Comparison of ENCODE assay signal across 17 mouse cellular contexts in genomic region chr6:83485854-83486253, GRCm38 (mm10). TPM values are rescaled to one million over a fixed set of nuclear protein-coding genes. Genes with fewer than 3 reads are reported as not detected.
DNase-seq lines count a peak whose midpoint lies in the region; ATAC-seq and TF ChIP-seq lines count a peak whose summit lies in the region.
"Had no signal": no experiment of that assay in that cellular context is flagged by ENCODE, and none has a peak within 500 bp of the region (broad histone marks: within the 10 kb centered on the region; RNA-seq: fewer than 3 reads in every experiment).

No protein-coding gene starts in this region.

- no peaks in the 10 kb centered on the region for H3K4me1 ChIP-seq in embryonic facial prominence, embryonic 14.5 days (ENCODE audit: control insufficient read depth, insufficient read depth, low read length)
- 0 out of 2 replicates have a peak, but pooled peaks cover 3% of the 10 kb centered on the region for H3K4me1 ChIP-seq in embryonic facial prominence, embryonic 10.5 days
- H3K4me1 ChIP-seq in heart, adult 2 months (ENCODE audit: control insufficient read depth, insufficient read depth, low read length) = peaks cover 3% of the 10 kb centered on the region
- H3K4me1 ChIP-seq in neural tube, embryonic 14.5 days (ENCODE audit: control insufficient read depth, insufficient read depth, low read length) = no peaks in the 10 kb centered on the region
- H3K4me1 ChIP-seq: midbrain, embryonic 10.5 days had no signal

- intact Hi-C loops in heart, adult 2 months (cut with DNase I) = no loop called here

- H3K79me2 ChIP-seq in heart, adult 2 months (replicated peaks; ENCODE audit: control insufficient read depth, insufficient read depth, low read length) = no peaks in the 10 kb centered on the region

- H3K36me3 ChIP-seq in embryonic facial prominence, embryonic 14.5 days (ENCODE audit: control insufficient read depth, insufficient read depth, low read length) = peaks cover 91% of the 10 kb centered on the region
- H3K36me3 ChIP-seq in embryonic facial prominence, embryonic 10.5 days (replicated peaks) = peaks cover 95% of the 10 kb centered on the region
- H3K36me3 ChIP-seq in heart, adult 2 months (ENCODE audit: control insufficient read depth, insufficient read depth, low read length) = no peaks in the 10 kb centered on the region
- H3K36me3 ChIP-seq in neural tube, embryonic 14.5 days (ENCODE audit: control insufficient read depth, insufficient read depth, low read length) = peaks cover 48% of the 10 kb centered on the region

- H3K9ac ChIP-seq in embryonic facial prominence, embryonic 14.5 days (ENCODE audit: low read depth, low read length) = no peak overlapping the region
- no peak overlapping the region for H3K9ac ChIP-seq in heart, adult 2 months (ENCODE audit: low read depth, low read length)
- H3K9ac ChIP-seq in neural tube, embryonic 14.5 days (replicated peaks; ENCODE audit: low read depth, low read length) = no peak overlapping the region
- H3K9ac ChIP-seq: liver, embryonic 14.5 days had no signal

- TF ChIP-seq EP300 in heart, adult 2 months (IDR thresholded peaks at IDR 0.05; ENCODE audit: insufficient read depth, low read depth, low read length) = no peak

- no peak overlapping the region for H3K27ac ChIP-seq in embryonic facial prominence, embryonic 14.5 days (replicated peaks; ENCODE audit: low read depth, low read length)
- H3K27ac ChIP-seq in embryonic facial prominence, embryonic 10.5 days (replicated peaks) = no peak overlapping the region
- no peak overlapping the region for H3K27ac ChIP-seq in heart, adult 2 months
- no peak overlapping the region for H3K27ac ChIP-seq in neural tube, embryonic 14.5 days (ENCODE audit: low read depth, low read length)
- H3K27ac ChIP-seq: liver, embryonic 14.5 days; midbrain, embryonic 10.5 days had no signal

- no peak for TF ChIP-seq CTCF in heart, adult 2 months (IDR thresholded peaks at IDR 0.05)

- no peak overlapping the region for H3K4me2 ChIP-seq in embryonic facial prominence, embryonic 14.5 days (ENCODE audit: low read depth, low read length)
- no peak overlapping the region for H3K4me2 ChIP-seq in neural tube, embryonic 14.5 days (ENCODE audit: low read depth, low read length)

- no peak for ATAC-seq in embryonic facial prominence, embryonic 14.5 days (ENCODE audit: low read depth)
- peak; percentile 41; the same call in 1 of the 2 replicates for ATAC-seq in neural tube, embryonic 14.5 days (ENCODE audit: low read depth)
- ATAC-seq: Patski had no signal

- H3K9me3 ChIP-seq in embryonic facial prominence, embryonic 14.5 days (ENCODE audit: control insufficient read depth, low read length) = no peaks in the 10 kb centered on the region
- no peaks in the 10 kb centered on the region for H3K9me3 ChIP-seq in embryonic facial prominence, embryonic 10.5 days
- H3K9me3 ChIP-seq in neural tube, embryonic 14.5 days (ENCODE audit: control insufficient read depth, low read length) = no peaks in the 10 kb centered on the region
- H3K9me3 ChIP-seq: midbrain, embryonic 10.5 days had no signal

- H3K27me3 ChIP-seq in embryonic facial prominence, embryonic 14.5 days (replicated peaks; ENCODE audit: control insufficient read depth, insufficient read depth, low read length) = no peaks in the 10 kb centered on the region
- no peaks in the 10 kb centered on the region for H3K27me3 ChIP-seq in embryonic facial prominence, embryonic 10.5 days (replicated peaks; ENCODE audit: low read depth, poor library complexity, severe bottlenecking)
- H3K27me3 ChIP-seq in heart, adult 2 months (ENCODE audit: control insufficient read depth, insufficient read depth, low read length) = no peaks in the 10 kb centered on the region
- H3K27me3 ChIP-seq in neural tube, embryonic 14.5 days (ENCODE audit: control insufficient read depth, insufficient read depth, low read length) = no peaks in the 10 kb centered on the region
- H3K27me3 ChIP-seq: Patski had no signal

- no peak overlapping the region for H3K4me3 ChIP-seq in embryonic facial prominence, embryonic 14.5 days (ENCODE audit: low read depth, low read length)
- H3K4me3 ChIP-seq in embryonic facial prominence, embryonic 10.5 days = no peak overlapping the region
- H3K4me3 ChIP-seq in heart, adult 2 months = no peak overlapping the region
- H3K4me3 ChIP-seq in neural tube, embryonic 14.5 days (ENCODE audit: low read depth, low read length) = no peak overlapping the region
- H3K4me3 ChIP-seq: midbrain, embryonic 10.5 days had no signal

- peak; percentile 46 for DNase-seq in embryonic facial prominence, embryonic 14.5 days (ENCODE audit: low spot score)
- DNase-seq in embryonic facial prominence, embryonic 10.5 days (ENCODE audit: low spot score) = no peak
- peak; percentile 54 for DNase-seq in heart, postnatal 4 days
- DNase-seq in heart, adult 2 months = no peak
- no peak for DNase-seq in neural tube, embryonic 10.5 days (ENCODE audit: extremely low spot score, low spot score)
- no peak for DNase-seq in thymus, adult 18-20 months
- DNase-seq in thymus, postnatal 25 days = no peak
- DNase-seq: cerebellum, postnatal 14 days; gastrocnemius, postnatal 10 days; kidney, adult 11 months; kidney, postnatal 36 days; layer of hippocampus, postnatal 36 days; thymus, postnatal 14 days had no signal

- 47% methylated on average over 4 of the region's 4 CpGs for WGBS in embryonic facial prominence, embryonic 14.5 days
- WGBS in embryonic facial prominence, embryonic 10.5 days = 63% methylated on average over 4 of the region's 4 CpGs
- WGBS in heart, adult 2 months = 44% methylated on average over 4 of the region's 4 CpGs
- 58% methylated on average over 4 of the region's 4 CpGs for WGBS in neural tube, embryonic 14.5 days

- no peak for TF ChIP-seq POLR2A in heart, adult 2 months (IDR thresholded peaks at IDR 0.05; ENCODE audit: insufficient read depth, low read depth, low read length)

RNA-seq across cellular contexts. Expression of gene Dguok, which starts 20.9 kb away (rescaled TPM):
- polyA plus RNA-seq in embryonic facial prominence, embryonic 14.5 days (2014; fragmentation: Nextera tagmentation; extraction: Ambion mirVana) = 70.5 and 72.3 TPM in 2 replicates
- 61.0 and 62.1 TPM in 2 replicates for polyA plus RNA-seq in embryonic facial prominence, embryonic 10.5 days (2016; fragmentation: Nextera tagmentation; extraction: Ambion mirVana)
- total RNA-seq in heart, postnatal 4 days (2021) = 10 to 100 TPM; 24.4 to 25.6 TPM
- 10 to 100 TPM; 32.4 to 33.7 TPM for total RNA-seq in heart, adult 2 months (2021)
- 48.1 and 67.3 TPM in 2 replicates for polyA plus RNA-seq in heart, adult 2 months (2012; rRNA removed)
- polyA plus RNA-seq in neural tube, embryonic 14.5 days (2014; fragmentation: Nextera tagmentation; extraction: Ambion mirVana) = 76.5 and 80.2 TPM in 2 replicates

RNA-seq across cellular contexts. Expression of gene Tet3, which starts 27.0 kb away (rescaled TPM):
- polyA plus RNA-seq in embryonic facial prominence, embryonic 14.5 days (2014; fragmentation: Nextera tagmentation; extraction: Ambion mirVana) = 32.4 and 37.3 TPM in 2 replicates
- polyA plus RNA-seq in embryonic facial prominence, embryonic 10.5 days (2016; fragmentation: Nextera tagmentation; extraction: Ambion mirVana) = 45.1 and 50.0 TPM in 2 replicates
- total RNA-seq in heart, postnatal 4 days (2021) = 10 to 100 TPM; 51.7 to 56.7 TPM
- total RNA-seq in heart, adult 2 months (2021) = 10 to 100 TPM; 13.7 to 23.6 TPM
- polyA plus RNA-seq in heart, adult 2 months (2012; rRNA removed) = 6.2 and 7.6 TPM in 2 replicates
- polyA plus RNA-seq in neural tube, embryonic 14.5 days (2014; fragmentation: Nextera tagmentation; extraction: Ambion mirVana) = 47.7 and 67.0 TPM in 2 replicates

RNA-seq across cellular contexts. Expression of gene Actg2, which starts 50.2 kb away (rescaled TPM):
- polyA plus RNA-seq in embryonic facial prominence, embryonic 14.5 days (2014; fragmentation: Nextera tagmentation; extraction: Ambion mirVana) = 11.0 and 13.2 TPM in 2 replicates
- 1.1 and 1.2 TPM in 2 replicates for polyA plus RNA-seq in embryonic facial prominence, embryonic 10.5 days (2016; fragmentation: Nextera tagmentation; extraction: Ambion mirVana)
- 10 to 100 TPM; 10.4 to 13.7 TPM for total RNA-seq in heart, postnatal 4 days (2021)
- total RNA-seq in heart, adult 2 months (2021) = 1 to 10 TPM in 1 of 2 experiments, under 1 TPM in 1; 0.93 to 2.3 TPM
- 13.3 and 23.8 TPM in 2 replicates for polyA plus RNA-seq in heart, adult 2 months (2012; rRNA removed)
- 0.80 and 1.1 TPM in 2 replicates for polyA plus RNA-seq in neural tube, embryonic 14.5 days (2014; fragmentation: Nextera tagmentation; extraction: Ambion mirVana)
- total RNA-seq: layer of hippocampus, postnatal 36 days had no signal

Comparison
In these comparisons a context has a peak if more than half of its experiments do, and no peak if none do; other contexts are left out.
1. DNase-seq: peak in embryonic facial prominence, embryonic 14.5 days (single experiment) and heart, postnatal 4 days (single experiment); none in embryonic facial prominence, embryonic 10.5 days (single experiment), heart, adult 2 months (0 of 2), neural tube, embryonic 10.5 days (single experiment), thymus, adult 18-20 months (0 of 2) and thymus, postnatal 25 days (single experiment).